Mouse (Mus musculus) Patski (cell line): ENCODE measurements around the gene Cyp2s1. TPM values are rescaled to one million over a fixed set of nuclear protein-coding genes. Genes with fewer than 3 reads are reported as not detected.

Experiments
- ATAC-seq: fragments of 100-300 bp; one replicate; pipeline ENCODE4 v1.8.0; 2021
- CTCF ChIA-PET: fragments of 350-600 bp; sonication (Branson Sonifier 250); formaldehyde crosslinking; loops from one replicate; lab custom pipeline; 2022; ENCODE audit warnings: inconsistent platforms; lab: Charles Lee
- POLR2A ChIA-PET: fragments of 350-600 bp; sonication (Branson Sonifier 250); formaldehyde crosslinking; loops from one replicate; lab custom pipeline; 2022; ENCODE audit warnings: antibody characterized with exemption, inconsistent platforms; lab: Charles Lee
- DNase-seq: peaks from one replicate; pipeline ENCODE4 v3.0.0-alpha.2; 2011; ENCODE audit warnings: low read depth, low spot score
- H3K27me3 ChIP-seq: fragments of 371-371 bp; one replicate; pipeline ENCODE4 v1.5.1; 2021
- CTCF ChIP-seq: fragments of 100-300 bp; IDR thresholded peaks from one replicate; pipeline ENCODE4 v1.5.1; 2021
- in situ Hi-C: fragments of 300-500 bp; cut with MboI; formaldehyde crosslinking; loops from 3 replicates; pipeline ENCODE4 v1.11.1; 2018; ENCODE audit warnings: low pct_unique_long_range_greater_than_20kb, mixed read lengths
- polyA plus RNA-seq: library from polyadenylated mRNA; unstranded; gene quantifications from one replicate; pipeline ENCODE4 v1.2.3, GENCODE M21; 2021

Cyp2s1 gene
- polyA plus RNA-seq = 0.42 TPM

GRCm38 (mm10) chr7:25816241-25816919 is at the start of gene Cyp2s1:
TSS of gene Cyp2s1 (minus strand) at chr7:25816913.
- CTCF ChIA-PET = interaction anchor here (2.3 to 3.0 kb wide), 2 partner anchors 11 to 14 kb away, joined by 6 to 9 read pairs; no protein-coding TSS in a partner anchor
- no peak for TF ChIP-seq CTCF
- no peaks in the 10 kb centered on the region for H3K27me3 ChIP-seq
- no peak for ATAC-seq
- in situ Hi-C loops = no loop called here
- POLR2A ChIA-PET = no interaction called here
- no peak for DNase-seq

- ATAC-seq = no peak
- in situ Hi-C loops = no loop called here
- H3K27me3 ChIP-seq = no peaks in the 10 kb centered on the region
- CTCF ChIA-PET = no interaction called here
- TF ChIP-seq CTCF = no peak
- POLR2A ChIA-PET = no interaction called here
- no peak for DNase-seq
These were observed 48.1 kb upstream of the Cyp2s1 start for GRCm38 (mm10) chr7:25864861-25865260.

GRCm38 (mm10) chr7:25863756-25864155 is 47.0 kb upstream of the Cyp2s1 start:
- in situ Hi-C loops = no loop called here
- ChIA-PET POLR2A (no interaction called here), CTCF (no interaction called here)
- TF ChIP-seq CTCF = no peak
- DNase-seq (no peak), ATAC-seq (no peak)
- no peaks in the 10 kb centered on the region for H3K27me3 ChIP-seq

GRCm38 (mm10) chr7:25862365-25862764 is 45.7 kb upstream of the Cyp2s1 start:
- ATAC-seq = no peak
- DNase-seq = no peak
- TF ChIP-seq CTCF = no peak
- H3K27me3 ChIP-seq = no peaks in the 10 kb centered on the region
- POLR2A ChIA-PET = no interaction called here
- in situ Hi-C loops = no loop called here
- CTCF ChIA-PET = no interaction called here

GRCm38 (mm10) chr7:25859962-25860870 is 43.5 kb upstream of the Cyp2s1 start:
- ATAC-seq (no peak), DNase-seq (no peak)
- ChIA-PET POLR2A (no interaction called here), CTCF (no interaction called here)
- TF ChIP-seq CTCF = peak; percentile 48
- H3K27me3 ChIP-seq = no peaks in the 10 kb centered on the region
- in situ Hi-C loops = loop anchor here (5.0 kb wide), 1 partner anchor 42 kb away; no protein-coding TSS in a partner anchor

GRCm38 (mm10) chr7:25855082-25855481 is 38.4 kb upstream of the Cyp2s1 start:
- CTCF ChIA-PET = interaction anchor here (0.7 to 1.6 kb wide), 10 partner anchors 9 to 52 kb away, joined by 3 to 5 read pairs (median 4); no protein-coding TSS in a partner anchor
- POLR2A ChIA-PET = interaction anchor here (0.6 to 0.9 kb wide), 2 partner anchors 33 to 46 kb away, joined by 3 read pairs; no protein-coding TSS in a partner anchor

GRCm38 (mm10) chr7:25848444-25848812 is 31.7 kb upstream of the Cyp2s1 start:
- in situ Hi-C loops = no loop called here
- DNase-seq = no peak
- POLR2A ChIA-PET = no interaction called here
- TF ChIP-seq CTCF = no peak
- H3K27me3 ChIP-seq = no peaks in the 10 kb centered on the region
- CTCF ChIA-PET = interaction anchor here (1.3 kb wide), 1 partner anchor 13 kb away, joined by 4 read pairs; no protein-coding TSS in a partner anchor
- no peak for ATAC-seq

More at GRCm38 (mm10) chr7:25855082-25855481, 38.4 kb upstream of the Cyp2s1 start:
- no peaks in the 10 kb centered on the region for H3K27me3 ChIP-seq
- peak; percentile 96 for TF ChIP-seq CTCF
- in situ Hi-C loops = loop anchor here (5.0 kb wide), 1 partner anchor 47 kb away; no protein-coding TSS in a partner anchor
- DNase-seq = no peak
- peak; percentile 80 for ATAC-seq

GRCm38 (mm10) chr7:25847722-25848443 is 31.2 kb upstream of the Cyp2s1 start:
- CTCF ChIA-PET = no interaction called here
- ATAC-seq (peak; percentile 60), DNase-seq (no peak)
- POLR2A ChIA-PET = no interaction called here
- no peaks in the 10 kb centered on the region for H3K27me3 ChIP-seq
- peak; percentile 71 for TF ChIP-seq CTCF
- in situ Hi-C loops = no loop called here

- DNase-seq = no peak
- CTCF ChIA-PET = interaction anchor here (1.3 kb wide), 1 partner anchor 11 kb away, joined by 3 read pairs; no protein-coding TSS in a partner anchor
- no peak for TF ChIP-seq CTCF
- POLR2A ChIA-PET = no interaction called here
- in situ Hi-C loops = no loop called here
- no peak for ATAC-seq
- no peaks in the 10 kb centered on the region for H3K27me3 ChIP-seq
These were observed 28.2 kb upstream of the Cyp2s1 start for GRCm38 (mm10) chr7:25844885-25845284.

- no peak for DNase-seq
- in situ Hi-C loops = no loop called here
- ChIA-PET CTCF (interaction anchor here (1.3 kb wide), 1 partner anchor 11 kb away, joined by 3 read pairs; no protein-coding TSS in a partner anchor), POLR2A (no interaction called here)
- ATAC-seq = no peak
- H3K27me3 ChIP-seq = no peaks in the 10 kb centered on the region
- TF ChIP-seq CTCF = no peak
These were observed 27.7 kb upstream of the Cyp2s1 start for GRCm38 (mm10) chr7:25844423-25844822.
